Mouse (Mus musculus) cerebellum, postnatal 25 days (tissue): ENCODE measurements around the gene Scd2.

Experiments
- DNase-seq, 2 experiments: peaks; one replicate each; pipeline ENCODE4 v3.0.0; 2021; ENCODE audit warnings: mixed read lengths in 2 of 2

Scd2 gene

GRCm38 (mm10) chr19:44297862-44298261, 4.4 kb downstream of the Scd2 start:
- DNase-seq = peak in 1 of 2 experiments; percentile 51

DNA sequence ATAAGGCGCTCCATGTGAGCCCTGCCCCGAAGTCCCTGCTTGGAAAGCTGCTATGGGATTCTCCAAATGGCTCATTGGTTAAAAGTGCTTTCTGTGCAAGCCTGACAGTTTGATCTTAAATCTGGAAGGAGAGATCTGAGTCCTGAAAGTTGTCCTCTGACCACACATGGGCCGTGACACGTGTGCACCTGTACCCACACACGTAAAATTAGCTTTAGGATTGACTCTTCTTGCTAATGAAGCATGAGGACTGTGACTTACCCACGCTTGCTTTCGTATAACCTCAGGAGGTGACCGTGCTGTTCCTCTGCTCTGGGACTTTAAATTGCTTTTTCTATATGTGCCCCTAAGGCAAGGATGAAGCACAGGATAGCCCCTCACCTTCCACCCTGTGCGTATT, 5.6 kb downstream of the Scd2 start:
- no peak for DNase-seq

GRCm38 (mm10) chr19:44299902-44300301, 6.4 kb downstream of the Scd2 start:
- DNase-seq = no peak

DNA sequence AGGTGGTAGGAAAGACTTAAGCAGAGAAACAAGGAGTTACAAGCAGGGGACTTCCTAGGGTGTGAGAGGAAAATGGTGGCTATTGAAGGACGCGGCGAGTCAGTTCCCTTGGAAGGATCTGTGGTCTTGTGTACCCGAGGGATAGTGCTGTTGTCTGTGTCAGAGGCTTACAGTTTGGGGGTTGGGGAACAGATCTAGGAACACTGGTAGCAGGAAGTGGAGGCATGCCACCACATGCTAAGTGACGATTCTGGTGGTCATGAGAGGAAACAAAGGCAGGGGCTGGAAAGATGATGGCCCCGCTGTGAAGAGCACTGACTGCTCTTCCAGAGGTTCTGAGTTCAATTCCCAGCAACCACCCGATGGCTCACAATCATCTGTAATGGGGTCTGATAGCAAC, 7.0 kb downstream of the Scd2 start:
- no peak for DNase-seq

GRCm38 (mm10) chr19:44301176-44301575, 7.7 kb downstream of the Scd2 start:
- DNase-seq = peak; percentile 54 to 60

DNA sequence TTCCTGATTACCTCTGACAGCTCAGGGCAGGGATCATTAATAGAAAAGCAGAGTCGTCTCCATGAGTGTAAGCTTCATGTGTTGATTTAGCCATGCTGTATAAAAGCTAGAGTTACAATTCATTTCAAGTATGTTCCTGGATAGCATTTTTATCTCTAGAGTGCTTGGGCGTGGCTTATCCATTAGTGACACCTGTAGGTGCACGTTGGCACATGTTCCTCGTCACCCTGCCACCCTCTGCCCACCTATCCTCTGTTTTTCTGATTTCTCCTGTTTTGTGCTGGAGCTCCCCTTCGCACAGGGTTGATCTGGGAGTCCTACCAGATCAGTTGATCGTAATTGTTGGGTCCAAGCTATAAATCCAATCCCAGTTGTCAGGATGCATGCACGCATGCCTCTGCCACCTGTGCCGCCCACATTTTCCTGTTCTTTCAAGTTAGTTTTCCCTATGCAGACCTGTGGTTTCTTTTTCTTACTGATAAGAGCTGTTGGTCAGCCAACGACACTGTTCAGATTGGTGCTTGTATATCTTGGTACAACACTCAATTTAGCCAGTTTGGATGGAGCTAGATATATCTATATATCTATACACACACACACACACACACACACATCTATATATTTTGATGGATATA, 8.3 kb downstream of the Scd2 start:
- peak in 1 of 2 experiments; percentile 2 for DNase-seq

DNA sequence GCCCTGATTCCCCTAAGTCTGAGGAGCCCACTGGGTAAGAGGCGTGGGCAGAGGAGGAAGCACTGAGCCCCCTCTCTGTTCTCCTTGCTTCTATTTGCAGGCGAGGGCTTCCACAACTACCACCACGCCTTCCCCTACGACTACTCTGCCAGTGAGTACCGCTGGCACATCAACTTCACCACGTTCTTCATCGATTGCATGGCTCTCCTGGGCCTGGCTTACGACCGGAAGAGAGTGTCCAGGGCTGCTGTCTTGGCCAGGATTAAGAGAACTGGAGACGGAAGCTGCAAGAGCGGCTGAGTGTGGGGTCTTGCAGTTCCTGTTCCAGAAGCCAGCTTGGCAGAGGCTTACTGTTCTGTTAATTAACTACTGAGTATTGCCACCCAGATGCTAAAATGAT, 9.4 kb downstream of the Scd2 start:
- DNase-seq = peak in 1 of 2 experiments; percentile 25

GRCm38 (mm10) chr19:44303502-44303901, 10.0 kb downstream of the Scd2 start:
- DNase-seq = peak in 1 of 2 experiments; percentile 15

DNA sequence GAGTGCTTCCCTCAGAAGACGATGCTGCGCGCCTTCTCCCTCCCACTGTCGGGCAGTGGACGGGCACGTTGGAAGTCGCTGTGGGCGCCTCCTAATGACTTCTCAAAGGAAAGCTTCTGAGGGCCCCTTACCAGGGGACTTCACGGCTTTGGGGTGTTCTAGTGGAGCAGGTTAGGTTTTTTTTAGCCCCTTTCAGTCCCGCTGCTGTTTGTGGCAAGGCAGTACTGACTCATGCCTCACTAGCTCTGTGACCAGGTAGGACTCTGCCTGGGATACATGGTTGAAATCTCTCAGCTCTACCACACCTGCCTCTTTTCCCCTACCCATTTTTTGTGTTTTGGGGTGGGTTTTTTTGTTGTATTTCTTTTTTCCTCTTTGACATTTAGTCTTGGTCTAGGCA, 10.9 kb downstream of the Scd2 start:
- peak in 1 of 2 experiments; percentile 28 for DNase-seq

DNA sequence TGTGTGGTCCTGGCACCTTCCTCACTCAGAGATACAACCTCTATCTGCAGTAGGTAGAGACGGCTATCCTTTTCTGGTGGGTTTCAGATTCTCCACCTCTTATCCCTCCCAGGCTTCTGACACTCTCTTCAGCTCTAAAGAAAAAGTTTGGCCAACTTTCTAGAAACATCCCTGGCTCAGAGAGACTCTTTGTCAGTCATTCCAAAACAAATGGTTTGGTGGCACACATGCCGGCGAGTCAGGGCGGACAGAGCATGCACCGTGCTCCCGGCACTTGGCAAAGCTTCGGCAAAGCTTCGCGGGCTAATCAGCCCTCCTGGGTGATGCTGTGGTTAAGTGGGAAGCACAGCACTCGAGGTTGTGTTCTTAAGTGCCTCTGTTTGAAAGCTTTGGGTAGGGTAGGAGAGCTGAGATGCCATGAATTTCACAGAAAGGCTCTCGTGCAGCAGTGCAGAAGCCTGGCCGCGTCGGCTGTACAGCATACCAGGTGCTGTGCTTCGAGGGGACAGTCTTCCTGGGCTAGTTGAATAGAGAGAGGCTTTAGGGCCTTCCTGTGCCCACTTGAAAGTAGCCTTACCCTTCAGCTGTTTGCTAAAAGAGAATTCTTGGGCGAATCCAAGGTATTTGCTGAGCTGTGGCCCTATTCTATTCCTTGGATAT, 11.5 kb downstream of the Scd2 start:
- DNase-seq = peak in 1 of 2 experiments; percentile 9

GRCm38 (mm10) chr19:44305701-44306100, 12.2 kb downstream of the Scd2 start:
- no peak for DNase-seq

- DNase-seq = peak in 1 of 2 experiments; percentile 5
Observed at GRCm38 (mm10) chr19:44306171-44306570, 12.7 kb downstream of the Scd2 start.

DNA sequence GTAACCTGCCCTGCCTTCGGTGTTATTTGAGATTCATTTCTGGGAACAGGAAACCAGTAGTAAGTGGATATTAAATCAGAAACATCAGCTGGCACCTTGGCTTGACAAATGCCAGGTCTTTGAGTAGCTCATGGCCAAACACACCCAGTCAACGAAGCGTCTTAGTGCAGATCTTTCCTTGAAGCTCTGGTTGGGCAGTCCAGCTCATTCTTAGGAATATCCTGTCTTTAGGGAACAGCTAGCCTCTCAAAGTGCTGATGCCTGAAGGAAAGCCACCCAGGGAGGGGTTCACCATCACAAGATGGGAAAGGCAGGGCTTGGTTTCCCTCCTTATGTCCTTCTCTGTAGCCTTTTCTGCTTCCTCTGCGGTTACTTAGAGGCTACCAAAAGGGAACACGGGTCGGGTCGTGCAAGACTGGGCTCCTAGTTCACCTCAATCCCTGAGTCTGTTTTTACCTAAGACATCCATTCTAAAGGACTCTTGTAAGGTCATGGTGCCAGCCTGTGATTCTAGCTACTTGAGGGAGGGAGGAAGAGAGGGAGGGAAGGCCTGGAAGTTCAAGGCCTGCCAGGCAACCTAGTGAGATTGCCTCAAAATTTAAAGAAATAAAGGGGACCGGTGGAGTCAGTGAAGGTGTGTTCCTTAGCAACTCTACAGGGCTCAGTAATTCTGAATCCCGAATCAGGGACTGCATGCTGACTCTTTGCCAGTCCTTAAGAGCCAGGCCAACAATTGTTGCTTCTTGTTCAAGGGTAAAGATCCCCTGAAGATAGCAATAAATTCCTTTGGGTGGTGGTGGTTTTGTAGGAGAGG, 13.8 kb downstream of the Scd2 start:
- no peak for DNase-seq

DNA sequence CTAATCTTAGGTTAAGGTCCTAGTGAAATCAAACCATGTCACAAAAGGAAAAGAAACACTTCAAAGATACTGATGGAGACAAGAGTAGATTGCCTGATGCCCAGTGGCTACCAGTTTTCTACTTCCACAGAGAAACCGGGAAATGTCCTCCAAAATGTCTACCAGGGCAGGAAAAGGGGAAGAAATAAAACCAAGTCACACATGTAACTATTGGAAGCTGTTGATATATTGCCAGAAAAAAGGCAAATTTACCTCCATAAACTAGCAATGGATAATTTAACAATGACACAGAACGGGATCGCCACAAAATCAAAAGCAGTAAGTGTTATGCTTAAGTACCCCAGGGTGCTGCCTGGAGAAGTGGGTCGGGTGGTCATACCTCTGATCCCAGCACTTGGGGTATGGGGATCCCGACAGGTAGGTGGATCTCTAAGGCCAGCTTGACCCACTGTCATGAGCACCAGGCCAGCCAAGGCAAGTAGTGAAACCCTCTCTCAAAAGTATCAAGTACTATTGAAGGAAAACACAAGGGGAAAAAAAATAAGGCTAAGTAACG, 14.5 kb downstream of the Scd2 start:
- no peak for DNase-seq

DNA sequence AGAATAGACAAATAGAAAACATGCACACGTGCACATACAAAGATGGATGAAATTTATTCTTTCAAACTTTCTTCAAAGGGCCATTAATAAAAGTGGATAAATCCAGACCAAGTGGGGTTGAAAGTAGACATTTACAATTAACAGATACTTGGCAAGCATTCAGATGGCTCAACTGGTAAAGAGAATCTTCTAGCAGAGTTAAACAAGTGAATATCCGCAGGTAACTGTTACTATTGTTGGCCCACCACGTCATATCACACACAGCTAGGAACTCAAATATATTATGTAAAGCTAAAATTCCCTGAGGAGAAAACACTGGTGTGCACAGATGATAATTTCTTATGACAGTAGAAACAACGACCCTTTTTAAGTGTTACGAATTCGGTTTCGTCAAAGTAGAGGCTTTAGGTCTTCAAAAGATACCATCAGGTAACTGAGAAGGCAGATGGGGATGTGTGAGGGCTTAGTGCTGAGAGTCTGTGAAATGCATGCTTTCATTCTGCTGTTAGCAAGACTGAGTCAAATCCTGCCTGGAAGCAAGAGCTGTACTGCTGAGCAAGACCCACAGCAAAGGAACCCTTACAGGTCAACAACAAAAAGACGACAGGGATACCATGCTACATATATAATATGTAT, 15.3 kb downstream of the Scd2 start:
- no peak for DNase-seq

DNA sequence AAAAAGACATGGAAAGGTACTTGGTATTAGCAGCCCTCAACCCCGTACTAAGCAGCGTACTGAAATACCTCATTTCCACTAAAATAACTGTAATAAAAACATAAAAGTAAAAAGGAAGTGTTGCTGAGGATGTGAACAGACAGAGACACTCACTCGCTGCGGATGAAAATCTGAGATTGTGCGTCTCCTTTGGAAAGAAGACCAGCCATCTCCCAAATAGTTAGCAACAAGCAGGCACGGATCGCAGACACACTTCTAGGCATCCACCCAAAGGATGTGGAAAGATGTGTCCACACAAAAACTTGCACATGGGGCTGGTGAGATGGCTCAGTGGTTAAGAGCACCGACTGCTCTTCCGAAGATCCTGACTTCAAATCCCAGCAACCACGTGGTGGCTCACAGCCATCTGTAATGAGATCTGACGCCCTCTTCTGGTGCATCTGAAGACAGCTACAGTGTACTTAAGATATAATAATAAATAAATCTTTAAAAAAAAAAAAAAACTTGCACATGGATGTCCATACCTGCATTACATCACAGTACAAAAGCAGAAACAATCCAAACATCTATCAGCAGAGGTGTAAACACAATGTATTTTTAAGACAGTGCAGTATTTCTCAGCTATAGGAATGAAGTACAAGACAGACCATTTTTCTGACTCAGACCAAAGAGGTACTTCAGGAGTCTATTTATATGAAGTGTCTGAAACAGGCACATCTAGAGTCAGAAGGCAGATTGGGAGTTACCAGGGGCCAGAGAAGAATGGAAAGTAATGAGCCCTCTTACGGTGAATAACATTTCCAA, 16.1 kb downstream of the Scd2 start:
- DNase-seq = peak in 1 of 2 experiments; percentile 8

DNA sequence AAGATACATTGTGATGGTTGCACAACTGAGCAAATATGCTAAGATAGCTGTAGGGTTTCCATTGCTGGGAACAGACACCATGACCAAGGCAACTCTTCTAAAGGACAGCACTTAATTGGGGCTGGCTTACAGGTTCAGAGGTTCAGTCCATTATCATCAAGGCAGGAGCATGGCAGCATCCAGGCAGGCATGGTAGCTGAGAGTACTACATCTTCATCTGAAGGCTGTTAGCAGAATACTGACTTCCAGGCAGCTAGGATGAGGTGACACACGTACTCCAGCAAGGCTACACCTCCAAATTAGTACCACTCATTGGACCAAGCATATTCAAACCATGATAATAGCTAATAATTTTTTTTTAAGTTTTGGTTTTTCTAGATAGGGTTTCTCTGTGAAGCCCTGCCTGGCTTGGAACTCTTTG, 16.7 kb downstream of the Scd2 start:
- peak in 1 of 2 experiments; percentile 1 for DNase-seq

- DNase-seq = no peak
Observed at GRCm38 (mm10) chr19:44310814-44311213, 17.3 kb downstream of the Scd2 start.

GRCm38 (mm10) chr19:44311306-44312006, 18.0 kb downstream of the Scd2 start:
- peak in 1 of 2 experiments; percentile 1 for DNase-seq

DNA sequence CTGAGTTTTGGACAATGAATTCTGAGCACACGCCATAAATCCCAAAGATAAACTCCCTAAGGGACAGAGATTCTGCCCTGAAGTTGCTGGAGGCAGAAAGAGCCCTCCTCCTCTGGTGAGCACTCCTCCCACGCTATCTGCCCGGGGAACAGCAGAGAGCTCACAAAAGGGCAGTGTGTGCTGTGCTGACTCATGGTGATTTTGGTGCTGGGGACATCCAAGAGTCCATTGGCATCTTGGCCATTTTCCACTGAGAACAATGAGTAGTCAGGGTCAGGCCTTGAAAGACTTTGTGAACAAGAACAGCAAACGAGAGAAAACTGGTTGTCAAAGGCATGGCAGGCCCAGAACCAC, 18.5 kb downstream of the Scd2 start:
- peak in 1 of 2 experiments; percentile 16 for DNase-seq

- peak in 1 of 2 experiments; percentile 4 for DNase-seq
Observed at GRCm38 (mm10) chr19:44313066-44313465, 19.6 kb downstream of the Scd2 start.
